Mouse (Mus musculus): ENCODE results near the gene Myoz2. TPM values are rescaled to one million over a fixed set of nuclear protein-coding genes. Genes with fewer than 3 reads are reported as not detected.

The Myoz2 gene
- polyA plus RNA-seq, 1 experiment: 0.25 TPM

- no peak for DNase-seq (ENCODE audit: low read depth)
- TF ChIP-seq CTCF (IDR thresholded peaks at IDR 0.05; ENCODE audit: borderline replicate concordance, extremely low read depth, insufficient read depth, insufficient read length) (no peak), POLR2A (IDR thresholded peaks at IDR 0.05; ENCODE audit: borderline replicate concordance, extremely low read depth, insufficient read depth, insufficient read length, poor library complexity, severe bottlenecking) (no peak)
Observed at GRCm38 (mm10) chr3:123061931-123062330, 27.1 kb upstream of the Myoz2 start.

GRCm38 (mm10) chr3:123058832-123059231, 24.0 kb upstream of the Myoz2 start:
- no peak for TF ChIP-seq CTCF (IDR thresholded peaks at IDR 0.05; ENCODE audit: borderline replicate concordance, extremely low read depth, insufficient read depth, insufficient read length)
- TF ChIP-seq POLR2A (IDR thresholded peaks at IDR 0.05; ENCODE audit: borderline replicate concordance, extremely low read depth, insufficient read depth, insufficient read length, poor library complexity, severe bottlenecking): no peak
- DNase-seq (ENCODE audit: low read depth): no peak

- TF ChIP-seq POLR2A (IDR thresholded peaks at IDR 0.05; ENCODE audit: borderline replicate concordance, extremely low read depth, insufficient read depth, insufficient read length, poor library complexity, severe bottlenecking): no peak
- DNase-seq (ENCODE audit: low read depth): peak; percentile 37
Observed at GRCm38 (mm10) chr3:123054178-123054577, 19.4 kb upstream of the Myoz2 start.

- no peak for TF ChIP-seq POLR2A (IDR thresholded peaks at IDR 0.05; ENCODE audit: borderline replicate concordance, extremely low read depth, insufficient read depth, insufficient read length, poor library complexity, severe bottlenecking)
- TF ChIP-seq CTCF (IDR thresholded peaks at IDR 0.05; ENCODE audit: borderline replicate concordance, extremely low read depth, insufficient read depth, insufficient read length): no peak
- no peak for DNase-seq (ENCODE audit: low read depth)
Observed at GRCm38 (mm10) chr3:123053192-123053938, 18.6 kb upstream of the Myoz2 start.

GRCm38 (mm10) chr3:123042308-123042707, 7.5 kb upstream of the Myoz2 start:
- DNase-seq (ENCODE audit: low read depth): no peak
- TF ChIP-seq POLR2A (IDR thresholded peaks at IDR 0.05; ENCODE audit: borderline replicate concordance, extremely low read depth, insufficient read depth, insufficient read length, poor library complexity, severe bottlenecking) (no peak), CTCF (IDR thresholded peaks at IDR 0.05; ENCODE audit: borderline replicate concordance, extremely low read depth, insufficient read depth, insufficient read length) (no peak)

GRCm38 (mm10) chr3:123033804-123034203, 1.0 kb downstream of the Myoz2 start:
- no peak for DNase-seq (ENCODE audit: low read depth)
- no peak for TF ChIP-seq CTCF (IDR thresholded peaks at IDR 0.05; ENCODE audit: borderline replicate concordance, extremely low read depth, insufficient read depth, insufficient read length)
- TF ChIP-seq POLR2A (IDR thresholded peaks at IDR 0.05; ENCODE audit: borderline replicate concordance, extremely low read depth, insufficient read depth, insufficient read length, poor library complexity, severe bottlenecking): no peak

GRCm38 (mm10) chr3:123025634-123026033, 9.2 kb downstream of the Myoz2 start:
- TF ChIP-seq POLR2A (IDR thresholded peaks at IDR 0.05; ENCODE audit: borderline replicate concordance, extremely low read depth, insufficient read depth, insufficient read length, poor library complexity, severe bottlenecking): no peak
- no peak for TF ChIP-seq CTCF (IDR thresholded peaks at IDR 0.05; ENCODE audit: borderline replicate concordance, extremely low read depth, insufficient read depth, insufficient read length)
- DNase-seq (ENCODE audit: low read depth): no peak

GRCm38 (mm10) chr3:123024496-123025234, 10.2 kb downstream of the Myoz2 start:
- no peak for DNase-seq (ENCODE audit: low read depth)
- TF ChIP-seq CTCF (IDR thresholded peaks at IDR 0.05; ENCODE audit: borderline replicate concordance, extremely low read depth, insufficient read depth, insufficient read length): no peak
- TF ChIP-seq POLR2A (IDR thresholded peaks at IDR 0.05; ENCODE audit: borderline replicate concordance, extremely low read depth, insufficient read depth, insufficient read length, poor library complexity, severe bottlenecking): no peak

- TF ChIP-seq CTCF (IDR thresholded peaks at IDR 0.05; ENCODE audit: borderline replicate concordance, extremely low read depth, insufficient read depth, insufficient read length) (no peak), POLR2A (IDR thresholded peaks at IDR 0.05; ENCODE audit: borderline replicate concordance, extremely low read depth, insufficient read depth, insufficient read length, poor library complexity, severe bottlenecking) (no peak)
Observed at GRCm38 (mm10) chr3:123018792-123019191, 16.0 kb downstream of the Myoz2 start.

GRCm38 (mm10) chr3:123013476-123013875, 21.3 kb downstream of the Myoz2 start:
- no peak for DNase-seq (ENCODE audit: low read depth)
- TF ChIP-seq CTCF (IDR thresholded peaks at IDR 0.05; ENCODE audit: borderline replicate concordance, extremely low read depth, insufficient read depth, insufficient read length) (no peak), POLR2A (IDR thresholded peaks at IDR 0.05; ENCODE audit: borderline replicate concordance, extremely low read depth, insufficient read depth, insufficient read length, poor library complexity, severe bottlenecking) (no peak)

More at GRCm38 (mm10) chr3:123018792-123019191, 16.0 kb downstream of the Myoz2 start:
- no peak for DNase-seq (ENCODE audit: low read depth)

- TF ChIP-seq CTCF (IDR thresholded peaks at IDR 0.05; ENCODE audit: borderline replicate concordance, extremely low read depth, insufficient read depth, insufficient read length) (no peak), POLR2A (IDR thresholded peaks at IDR 0.05; ENCODE audit: borderline replicate concordance, extremely low read depth, insufficient read depth, insufficient read length, poor library complexity, severe bottlenecking) (no peak)
- peak; percentile 37 for DNase-seq (ENCODE audit: low read depth)
Observed at GRCm38 (mm10) chr3:123009417-123009816, 25.4 kb downstream of the Myoz2 start.

Measured in brain, embryonic 14.5 days (tissue).